ENCODE assay signal across 11 mouse cellular contexts in the genomic region with DNA sequence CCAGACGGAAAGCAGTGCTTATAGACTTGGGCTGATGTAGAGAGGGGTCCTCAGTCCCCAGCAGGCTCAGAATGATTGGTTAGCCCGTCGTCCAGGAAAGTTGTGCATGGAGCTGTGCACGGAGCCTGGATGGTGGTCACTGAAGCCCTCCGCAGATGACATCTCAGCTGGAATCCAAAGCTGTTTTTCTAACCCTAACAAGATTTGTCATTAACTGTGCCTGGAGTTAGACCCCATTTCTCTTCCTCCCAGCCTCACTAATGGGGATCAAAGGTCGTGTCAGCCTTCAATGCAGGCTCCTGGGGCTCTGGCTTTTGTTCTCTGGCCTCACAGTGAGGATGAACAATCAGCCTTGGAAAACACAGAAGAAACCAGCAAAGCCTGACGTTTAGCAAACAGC.
DNase-seq lines count a peak whose midpoint lies in the region; ATAC-seq and TF ChIP-seq lines count a peak whose summit lies in the region.
"Had no signal": no experiment of that assay in that cellular context is flagged by ENCODE, and none has a peak within 500 bp of the region (broad histone marks: within the 10 kb centered on the region; RNA-seq: fewer than 3 reads in every experiment).

No protein-coding gene starts in this region.

- H3K4me2 ChIP-seq in liver, postnatal 0 days (ENCODE audit: low read depth, low read length): no peak overlapping the region
- H3K4me2 ChIP-seq in embryonic facial prominence, embryonic 11.5 days (ENCODE audit: low read depth, low read length): no peak overlapping the region
- H3K4me2 ChIP-seq in kidney, embryonic 16.5 days (replicated peaks; ENCODE audit: low read depth, low read length): no peak overlapping the region
- H3K4me2 ChIP-seq in stomach, postnatal 0 days (replicated peaks; ENCODE audit: low read depth): no peak overlapping the region
- H3K4me2 ChIP-seq: lung, embryonic 14.5 days had no signal

- H3K36me3 ChIP-seq in liver, postnatal 0 days (replicated peaks; ENCODE audit: insufficient read depth, low read length): no peaks in the 10 kb centered on the region
- H3K36me3 ChIP-seq in embryonic facial prominence, embryonic 11.5 days (replicated peaks; ENCODE audit: control insufficient read depth, insufficient read depth, low read depth, low read length): no peaks in the 10 kb centered on the region
- H3K36me3 ChIP-seq in kidney, embryonic 16.5 days (ENCODE audit: insufficient read depth, low read length): no peaks in the 10 kb centered on the region
- no peaks in the 10 kb centered on the region for H3K36me3 ChIP-seq in stomach, postnatal 0 days (ENCODE audit: control insufficient read depth, insufficient read depth, low read length)

- no peak for TF ChIP-seq EP300 in liver, postnatal 0 days (IDR thresholded peaks at IDR 0.05; ENCODE audit: low read depth)
- no peak for TF ChIP-seq EP300 in stomach, postnatal 0 days (optimal IDR thresholded peaks at IDR 0.05)

- H3K4me3 ChIP-seq in liver, postnatal 0 days (ENCODE audit: low read depth, low read length): no peak overlapping the region
- H3K4me3 ChIP-seq in embryonic facial prominence, embryonic 11.5 days (ENCODE audit: low read depth, low read length): no peak overlapping the region
- H3K4me3 ChIP-seq in kidney, embryonic 16.5 days (ENCODE audit: low read length): no peak overlapping the region
- H3K4me3 ChIP-seq in stomach, postnatal 0 days (ENCODE audit: low read depth, low read length): no peak overlapping the region

- no peak overlapping the region for H3K27ac ChIP-seq in liver, postnatal 0 days (ENCODE audit: low read depth)
- no peak overlapping the region for H3K27ac ChIP-seq in embryonic facial prominence, embryonic 11.5 days (replicated peaks; ENCODE audit: low read depth, low read length)
- H3K27ac ChIP-seq in kidney, embryonic 16.5 days (ENCODE audit: low read length): peak overlapping the region; percentile 78
- H3K27ac ChIP-seq in stomach, postnatal 0 days (replicated peaks): no peak overlapping the region

- H3K9ac ChIP-seq in liver, postnatal 0 days (replicated peaks): no peak overlapping the region
- no peak overlapping the region for H3K9ac ChIP-seq in embryonic facial prominence, embryonic 11.5 days (replicated peaks; ENCODE audit: low read length)
- H3K9ac ChIP-seq in kidney, embryonic 16.5 days (replicated peaks; ENCODE audit: low read length): 0 out of 2 replicates have a peak overlapping the region, but pooled peaks have one; percentile 28
- no peak overlapping the region for H3K9ac ChIP-seq in stomach, postnatal 0 days (ENCODE audit: low read length)
- H3K9ac ChIP-seq: lung, embryonic 14.5 days had no signal

- no peaks in the 10 kb centered on the region for H3K9me3 ChIP-seq in liver, postnatal 0 days (ENCODE audit: low read length)
- H3K9me3 ChIP-seq in embryonic facial prominence, embryonic 11.5 days (replicated peaks; ENCODE audit: control insufficient read depth, low read length): no peaks in the 10 kb centered on the region
- no peaks in the 10 kb centered on the region for H3K9me3 ChIP-seq in kidney, embryonic 16.5 days (ENCODE audit: low read length)
- no peaks in the 10 kb centered on the region for H3K9me3 ChIP-seq in stomach, postnatal 0 days (ENCODE audit: control insufficient read depth, low read length)

- no peak for TF ChIP-seq CTCF in liver, postnatal 0 days (IDR thresholded peaks at IDR 0.05; ENCODE audit: low read depth)
- TF ChIP-seq CTCF in stomach, postnatal 0 days (IDR thresholded peaks at IDR 0.05; ENCODE audit: low read depth): no peak

- H3K4me1 ChIP-seq in liver, postnatal 0 days (ENCODE audit: insufficient read depth): 0 out of 2 replicates have a peak, but pooled peaks cover 2% of the 10 kb centered on the region
- H3K4me1 ChIP-seq in embryonic facial prominence, embryonic 11.5 days (ENCODE audit: control insufficient read depth, insufficient read depth, low read length): peaks cover 4% of the 10 kb centered on the region; the same call in 1 of the 2 replicates
- H3K4me1 ChIP-seq in kidney, embryonic 16.5 days (ENCODE audit: insufficient read depth, low read length): peaks cover 21% of the 10 kb centered on the region
- peaks cover 4% of the 10 kb centered on the region; the same call in 1 of the 2 replicates for H3K4me1 ChIP-seq in stomach, postnatal 0 days (replicated peaks; ENCODE audit: control insufficient read depth, insufficient read depth)

- no peaks in the 10 kb centered on the region for H3K27me3 ChIP-seq in liver, postnatal 0 days (ENCODE audit: insufficient read depth, low read length)
- H3K27me3 ChIP-seq in embryonic facial prominence, embryonic 11.5 days (ENCODE audit: control insufficient read depth, insufficient read depth, low read length): peaks cover 2% of the 10 kb centered on the region; the same call in 1 of the 2 replicates
- H3K27me3 ChIP-seq in kidney, embryonic 16.5 days (ENCODE audit: insufficient read depth, low read length): no peaks in the 10 kb centered on the region
- no peaks in the 10 kb centered on the region for H3K27me3 ChIP-seq in stomach, postnatal 0 days (ENCODE audit: control insufficient read depth, insufficient read depth, low read length)
- H3K27me3 ChIP-seq: CH12.LX had no signal

- ATAC-seq in liver, postnatal 0 days: no peak
- ATAC-seq in embryonic facial prominence, embryonic 11.5 days (replicated peaks; ENCODE audit: insufficient number of reproducible peaks, low FRiP score, low TSS enrichment, low read depth): 0 out of 2 replicates have a peak, but pooled peaks have one; percentile 44
- peak; percentile 84 for ATAC-seq in kidney, embryonic 16.5 days (ENCODE audit: low FRiP score, low TSS enrichment)
- no peak for ATAC-seq in stomach, postnatal 0 days (ENCODE audit: low FRiP score, low TSS enrichment)

- peak; percentile 7 for DNase-seq in liver, postnatal 0 days
- no peak for DNase-seq in liver
- peak; percentile 33 for DNase-seq in embryonic facial prominence, embryonic 11.5 days (ENCODE audit: low spot score)
- peak; percentile 10 for DNase-seq in stomach, postnatal 0 days (ENCODE audit: low spot score)
- no peak for DNase-seq in gastrocnemius, postnatal 25 days
- no peak for DNase-seq in right cerebral cortex, postnatal 14 days
- DNase-seq: left cerebral cortex, postnatal 4 days; lung, embryonic 14.5 days; right cerebral cortex, adult 18-20 months had no signal

- WGBS in liver, postnatal 0 days (ENCODE audit: insufficient replicate concordance): 32% methylated on average over 7 of the region's 7 CpGs
- WGBS in embryonic facial prominence, embryonic 11.5 days: 6% methylated on average over 7 of the region's 7 CpGs
- 11% methylated on average over 7 of the region's 7 CpGs for WGBS in kidney, embryonic 16.5 days
- WGBS in stomach, postnatal 0 days: 28% methylated on average over 7 of the region's 7 CpGs

Comparison
In these comparisons a context has a peak if more than half of its experiments do, and no peak if none do; other contexts are left out.
1. DNase-seq: peak in liver, postnatal 0 days (single experiment), embryonic facial prominence, embryonic 11.5 days (single experiment) and stomach, postnatal 0 days (single experiment); none in liver (single experiment), gastrocnemius, postnatal 25 days (single experiment) and right cerebral cortex, postnatal 14 days (single experiment).
2. ATAC-seq: peak in embryonic facial prominence, embryonic 11.5 days (single experiment) and kidney, embryonic 16.5 days (single experiment); none in liver, postnatal 0 days (single experiment) and stomach, postnatal 0 days (single experiment).